Mouse (Mus musculus) embryonic facial prominence, embryonic 11.5 days (tissue): ENCODE measurements around the gene Fnbp1l. TPM values are rescaled to one million over a fixed set of nuclear protein-coding genes. Genes with fewer than 3 reads are reported as not detected.
A peak's percentile ranks its signal among the peaks of the same experiment; 100 is the strongest.

Experiments used
- ATAC-seq: fragments of 200-750 bp; cut with Nextera tagmentation; replicated peaks from 2 replicates; pipeline ENCODE4 v1.8.0; 2017; ENCODE audit warnings: low read depth; ENCODE audit not compliant: insufficient number of reproducible peaks, low FRiP score, low TSS enrichment
- DNase-seq: peaks from one replicate; pipeline ENCODE4 v3.0.0-alpha.2; 2015; ENCODE audit warnings: low spot score
- H3K27ac ChIP-seq: fragments of 300-500 bp; sonication (generic); replicated peaks from 2 replicates; pipeline ENCODE4 v1.5.1; 2014; ENCODE audit warnings: mild to moderate bottlenecking, low read depth, low read length, control low read depth
- H3K27me3 ChIP-seq: fragments of 300-500 bp; sonication (generic); 2 replicates; pipeline ENCODE4 v1.6.1; 2014; ENCODE audit warnings: mild to moderate bottlenecking, low read length, moderate library complexity, mixed read lengths; ENCODE audit not compliant: control insufficient read depth, insufficient read depth
- H3K36me3 ChIP-seq: fragments of 300-500 bp; sonication (generic); replicated peaks from 2 replicates; pipeline ENCODE4 v1.6.1; 2014; ENCODE audit warnings: low read depth, mild to moderate bottlenecking, low read length, moderate library complexity, mixed read lengths; ENCODE audit not compliant: control insufficient read depth, insufficient read depth
- H3K4me1 ChIP-seq: fragments of 300-500 bp; sonication (generic); 2 replicates; pipeline ENCODE4 v1.6.1; 2014; ENCODE audit warnings: low read length, mixed read lengths; ENCODE audit not compliant: control insufficient read depth, insufficient read depth
- H3K4me2 ChIP-seq: fragments of 300-500 bp; sonication (generic); 2 replicates; pipeline ENCODE4 v1.6.1; 2014; ENCODE audit warnings: low read depth, mild to moderate bottlenecking, control low read depth, low read length, moderate library complexity
- H3K4me3 ChIP-seq: fragments of 300-500 bp; sonication (generic); 2 replicates; pipeline ENCODE4 v1.5.1; 2014; ENCODE audit warnings: low read depth, low read length, control low read depth
- H3K9ac ChIP-seq: fragments of 300-500 bp; sonication (generic); replicated peaks from 2 replicates; pipeline ENCODE4 v1.6.1; 2014; ENCODE audit warnings: mild to moderate bottlenecking, control low read depth, low read length
- H3K9me3 ChIP-seq: fragments of 300-500 bp; sonication (generic); replicated peaks from 2 replicates; pipeline ENCODE4 v1.6.1; 2016; ENCODE audit warnings: mild to moderate bottlenecking, low read length, inconsistent platforms, mixed read lengths; ENCODE audit not compliant: control insufficient read depth
- WGBS: fragments of 180-500 bp; shearing (Covaris S2); extraction: QIAGEN DNeasy Blood & Tissue Kit; methylation state at CpG from one replicate; pipeline ENCODE4 v1.1.7; 2014; 5-methylcytosine and 5-hydroxymethylcytosine counted together
- polyA plus RNA-seq: library from polyadenylated mRNA; unstranded; fragments of >200 nt; fragmentation: Nextera tagmentation; extraction: Ambion mirVana; gene quantifications from 2 replicates; pipeline ENCODE4 v1.2.1, GENCODE M21; 2014

Fnbp1l gene
- 74.2 and 77.4 TPM in 2 replicates for polyA plus RNA-seq

DNA sequence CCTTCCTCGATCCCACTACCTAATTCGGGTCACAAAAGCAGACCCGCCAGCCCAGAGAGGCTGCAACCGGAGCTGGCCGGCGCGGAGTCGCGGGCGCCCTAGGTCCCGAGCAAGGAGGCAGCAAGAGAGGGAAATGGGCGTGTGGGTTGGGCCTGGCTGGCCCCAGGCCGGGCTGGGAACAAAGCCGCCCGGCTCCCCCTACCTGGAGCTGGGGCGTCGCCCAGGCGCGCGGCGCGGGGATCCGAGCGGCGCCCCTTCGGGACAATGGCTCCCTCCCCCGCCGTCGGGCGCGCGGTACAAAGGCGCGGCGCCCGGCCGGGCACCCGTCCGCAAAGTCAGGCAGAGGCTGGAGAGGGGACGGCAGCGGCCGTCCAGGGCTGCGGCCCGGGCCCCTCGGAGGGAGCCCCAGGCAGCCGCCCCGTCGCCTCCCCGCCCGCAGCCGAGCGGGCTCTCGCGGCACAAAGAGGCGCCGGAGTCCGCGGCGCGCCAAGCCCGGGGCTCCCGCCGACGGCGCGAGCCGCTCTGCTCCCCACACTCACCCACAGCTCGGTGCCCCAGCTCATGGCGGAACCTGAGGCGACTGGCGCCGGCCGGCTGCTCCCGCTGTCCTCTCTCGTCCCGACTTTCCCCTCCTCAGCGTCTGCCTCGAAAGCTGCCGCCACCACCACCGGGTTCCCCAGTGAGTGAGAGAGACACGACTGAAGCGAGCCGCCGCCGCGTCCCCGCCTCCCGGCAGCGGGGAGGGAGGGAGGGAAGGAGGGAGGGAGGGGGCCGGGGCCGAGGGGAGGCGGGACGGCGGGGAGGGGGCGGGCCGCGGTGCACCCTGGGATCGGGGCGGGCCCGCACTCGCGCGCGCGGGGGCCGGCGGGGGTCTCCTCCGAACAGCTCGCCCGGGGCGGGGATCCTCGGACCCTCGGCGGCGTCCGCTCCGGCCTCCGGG is at the start of gene Fnbp1l:
Gene Fnbp1l, minus strand, starts transcription at position 725 of the 940 bp plus-strand sequence.
- Histone ChIP-seq H3K9ac (peak within 1 kb of the TSS; percentile 100), H3K36me3 (no peaks in the 10 kb centered on the region), H3K27me3 (no peaks in the 10 kb centered on the region), H3K4me3 (peak within 1 kb of the TSS; percentile 99), H3K9me3 (no peaks in the 10 kb centered on the region), H3K4me1 (peaks cover 4% of the 10 kb centered on the region; the same call in 1 of the 2 replicates), H3K27ac (peak within 1 kb of the TSS; percentile 98), H3K4me2 (peak within 1 kb of the TSS; percentile 57)
- DNase-seq (peak; percentile 86), ATAC-seq (peak; percentile 85)
- WGBS: under 1% methylated on average over 72 of the region's 118 CpGs

DNA sequence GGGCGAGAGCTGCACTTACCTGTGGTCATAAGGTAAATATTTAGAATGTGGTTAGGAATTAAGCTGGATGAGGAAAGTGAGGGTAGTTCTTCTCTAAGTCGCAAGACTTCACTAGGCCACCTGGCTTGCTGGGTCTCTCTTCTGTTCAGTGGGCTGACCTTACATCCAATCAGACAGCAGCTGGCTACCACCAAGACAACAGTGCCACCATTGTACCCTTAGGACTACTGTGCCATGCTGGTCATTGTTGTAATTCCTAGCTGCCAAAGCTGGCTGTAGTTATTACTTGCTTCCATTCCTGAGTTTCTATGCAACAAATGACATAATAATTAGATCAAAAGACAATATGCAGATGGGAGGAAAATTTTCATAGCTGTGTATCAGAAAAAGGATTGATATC is 41.3 kb upstream of the Fnbp1l start:
- whole genome bisulfite sequencing: 82% methylated on average over 2 of the region's 2 CpGs

DNA sequence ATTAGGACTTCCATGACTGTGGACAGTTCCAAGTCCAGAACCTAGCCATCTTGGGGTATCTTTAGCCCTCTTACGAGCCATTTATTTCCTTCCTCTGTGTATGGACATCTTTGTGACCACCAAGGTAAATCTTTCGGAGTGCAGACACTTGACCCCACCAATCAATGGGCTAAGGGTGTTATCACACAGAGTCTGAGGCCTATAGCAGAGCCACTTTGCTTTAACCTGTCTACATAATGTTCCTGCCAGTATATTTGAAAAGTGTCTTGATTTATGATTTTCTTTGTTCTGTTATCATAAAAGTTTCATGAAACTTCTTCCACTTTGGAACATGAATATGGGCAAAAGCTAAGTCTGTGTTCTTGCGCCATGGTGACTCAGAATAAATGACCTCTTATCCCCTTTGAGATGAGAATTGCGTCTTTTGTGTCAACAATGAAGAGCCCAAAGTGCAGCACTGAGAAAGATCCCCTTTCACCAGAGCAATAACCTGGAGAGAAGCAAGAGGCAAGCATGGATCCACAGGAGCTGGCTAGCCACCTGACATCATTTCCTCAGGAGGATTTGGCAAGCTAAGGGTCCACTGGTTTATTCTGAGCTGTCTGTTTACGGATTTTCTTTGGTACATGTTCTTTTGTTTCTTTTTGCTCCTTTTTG is 39.9 kb upstream of the Fnbp1l start:
- H3K4me2 ChIP-seq: no peak overlapping the region
- no peaks in the 10 kb centered on the region for H3K36me3 ChIP-seq
- no peak overlapping the region for H3K4me3 ChIP-seq
- H3K27ac ChIP-seq: no peak overlapping the region
- WGBS: 89% methylated on average over 5 of the region's 5 CpGs
- no peaks in the 10 kb centered on the region for H3K9me3 ChIP-seq
- ATAC-seq: no peak
- no peak for DNase-seq
- no peaks in the 10 kb centered on the region for H3K4me1 ChIP-seq
- H3K9ac ChIP-seq: no peak overlapping the region
- H3K27me3 ChIP-seq: no peaks in the 10 kb centered on the region

More for the DNA sequence above, 41.3 kb upstream of the Fnbp1l start:
- H3K27me3 ChIP-seq: no peaks in the 10 kb centered on the region
- no peaks in the 10 kb centered on the region for H3K36me3 ChIP-seq
- H3K4me3 ChIP-seq: no peak overlapping the region
- ATAC-seq: no peak
- no peaks in the 10 kb centered on the region for H3K9me3 ChIP-seq
- H3K4me1 ChIP-seq: no peaks in the 10 kb centered on the region
- no peak overlapping the region for H3K27ac ChIP-seq
- no peak overlapping the region for H3K9ac ChIP-seq
- no peak for DNase-seq
- no peak overlapping the region for H3K4me2 ChIP-seq

DNA sequence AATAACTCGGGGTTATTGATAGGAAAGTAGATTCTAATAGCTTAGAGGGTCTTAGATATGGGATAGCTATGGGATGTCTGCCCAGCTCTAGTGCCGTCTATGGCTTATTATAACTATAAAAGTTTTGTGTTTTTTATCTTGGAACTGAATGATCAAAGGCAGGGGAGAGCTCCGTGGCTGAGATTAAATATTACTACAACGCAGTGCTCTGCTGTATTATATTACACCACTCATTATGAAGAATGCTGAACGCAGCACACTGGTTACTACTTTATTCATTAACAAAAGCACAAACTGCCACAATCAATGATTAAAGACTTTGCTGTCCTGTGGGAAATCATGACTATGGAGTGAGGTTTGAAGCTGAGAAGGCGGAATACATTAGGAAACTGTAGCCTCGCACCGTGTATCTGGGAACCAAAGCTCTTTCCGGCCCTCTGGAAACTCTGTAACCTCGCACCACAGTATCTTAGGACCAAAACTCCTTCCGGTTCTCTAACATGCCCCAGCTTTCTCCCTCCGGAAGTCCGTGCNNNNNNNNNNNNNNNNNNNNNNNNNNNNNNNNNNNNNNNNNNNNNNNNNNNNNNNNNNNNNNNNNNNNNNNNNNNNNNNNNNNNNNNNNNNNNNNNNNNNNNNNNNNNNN is 27.8 kb upstream of the Fnbp1l start:
- ATAC-seq (no peak), DNase-seq (peak; percentile 6)
- H3K27me3 ChIP-seq: no peaks in the 10 kb centered on the region
- no peaks in the 10 kb centered on the region for H3K4me1 ChIP-seq
- 59% methylated on average over 13 of the region's 13 CpGs for WGBS
- no peak overlapping the region for H3K4me3 ChIP-seq
- H3K4me2 ChIP-seq: no peak overlapping the region
- no peaks in the 10 kb centered on the region for H3K9me3 ChIP-seq
- no peak overlapping the region for H3K9ac ChIP-seq
- no peaks in the 10 kb centered on the region for H3K36me3 ChIP-seq
- H3K27ac ChIP-seq: 0 out of 2 replicates have a peak overlapping the region, but pooled peaks have one; percentile 16

DNA sequence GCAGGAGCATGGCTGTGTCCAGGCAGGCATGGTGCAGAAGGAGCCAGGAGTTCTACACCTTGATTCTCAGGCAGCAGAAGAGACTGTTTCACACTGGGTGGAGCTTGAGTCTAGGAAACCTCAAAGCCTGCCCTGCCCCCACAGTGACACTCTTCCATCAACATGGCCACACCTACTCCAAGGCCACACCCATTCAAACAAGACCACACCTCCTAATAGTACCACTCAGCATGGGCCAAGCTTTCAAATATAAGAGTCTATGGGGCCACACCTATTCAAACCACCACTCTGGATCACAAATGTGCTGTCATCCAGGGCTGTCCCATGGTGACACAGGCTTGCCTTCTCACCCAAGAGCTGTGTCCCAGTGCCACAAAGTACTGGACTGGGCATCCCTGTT is 20.8 kb upstream of the Fnbp1l start:
- DNase-seq (no peak), ATAC-seq (no peak)
- no peaks in the 10 kb centered on the region for H3K9me3 ChIP-seq
- H3K4me3 ChIP-seq: no peak overlapping the region
- H3K36me3 ChIP-seq: no peaks in the 10 kb centered on the region
- H3K27me3 ChIP-seq: no peaks in the 10 kb centered on the region
- no peak overlapping the region for H3K4me2 ChIP-seq
- H3K9ac ChIP-seq: no peak overlapping the region
- no peak overlapping the region for H3K27ac ChIP-seq
- H3K4me1 ChIP-seq: no peaks in the 10 kb centered on the region

DNA sequence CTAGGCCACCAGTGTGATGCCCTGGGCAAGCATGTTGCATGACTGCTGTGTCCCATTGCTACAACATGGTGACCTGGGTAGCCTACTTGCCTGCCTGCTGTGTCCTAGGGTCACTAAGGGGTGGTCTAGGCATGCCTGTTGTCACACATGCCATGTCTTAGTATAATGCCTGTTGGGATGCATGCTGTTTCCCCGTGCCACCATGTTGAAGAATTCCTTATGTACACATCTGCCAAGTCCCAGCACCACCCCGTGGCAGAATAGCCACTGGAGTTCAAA is 19.6 kb upstream of the Fnbp1l start:
- Histone ChIP-seq H3K27ac (no peak overlapping the region), H3K4me1 (no peaks in the 10 kb centered on the region), H3K4me2 (no peak overlapping the region), H3K27me3 (no peaks in the 10 kb centered on the region), H3K9ac (no peak overlapping the region), H3K36me3 (no peaks in the 10 kb centered on the region), H3K9me3 (no peaks in the 10 kb centered on the region), H3K4me3 (no peak overlapping the region)
- ATAC-seq (no peak; the same call in 1 of the 2 replicates), DNase-seq (no peak)
- WGBS: 82% methylated on average over 2 of the region's 2 CpGs

DNA sequence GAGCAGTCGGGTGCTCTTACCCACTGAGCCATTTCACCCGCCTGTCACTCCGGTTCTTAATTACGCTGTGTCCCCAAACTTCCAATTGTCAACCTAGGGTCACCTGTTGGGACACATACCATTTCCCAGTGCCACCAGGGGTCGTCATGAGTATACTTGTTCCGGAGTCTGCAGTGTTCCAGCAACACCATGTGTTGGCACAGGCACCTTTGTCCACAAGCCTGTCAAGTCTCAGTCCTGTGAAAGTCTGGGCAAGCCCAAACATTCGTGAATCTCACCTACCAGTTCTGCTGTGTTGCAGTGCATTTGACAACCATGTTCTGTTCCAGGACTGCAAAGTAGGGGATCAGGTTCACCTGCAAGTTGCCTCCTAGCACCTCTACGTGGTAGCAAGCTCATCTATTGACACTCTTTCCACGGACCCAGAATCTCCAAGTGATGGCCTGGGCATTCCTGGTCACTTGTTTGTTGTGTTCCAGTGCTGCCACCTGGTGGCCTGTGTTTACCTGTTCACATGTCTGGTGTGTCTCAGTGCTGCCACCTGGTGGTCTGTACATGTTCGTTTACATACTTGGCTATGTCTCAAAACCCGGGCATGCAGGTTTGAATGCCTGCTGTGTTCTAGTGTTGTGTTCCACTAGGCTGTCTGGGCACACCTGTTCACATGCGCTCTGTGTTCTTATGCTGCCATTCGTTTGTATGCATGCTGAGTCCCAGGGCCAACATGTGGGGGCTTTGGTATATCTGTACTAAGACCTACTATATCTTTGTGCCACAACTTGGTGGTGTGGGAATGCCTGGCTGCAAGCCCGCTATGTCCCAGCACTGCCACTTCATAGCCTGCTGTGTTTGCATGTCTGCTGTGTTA is 19.0 kb upstream of the Fnbp1l start:
- ATAC-seq: peak; percentile 73
- Histone ChIP-seq H3K36me3 (no peaks in the 10 kb centered on the region), H3K4me2 (no peak overlapping the region)

More for the DNA sequence above, 19.0 kb upstream of the Fnbp1l start:
- Histone ChIP-seq H3K9ac (no peak overlapping the region), H3K27me3 (no peaks in the 10 kb centered on the region), H3K4me3 (no peak overlapping the region), H3K9me3 (no peaks in the 10 kb centered on the region), H3K27ac (no peak overlapping the region), H3K4me1 (no peaks in the 10 kb centered on the region)
- peak; percentile 99 for DNase-seq
- 39% methylated on average over 14 of the region's 14 CpGs for WGBS
